ENCODE assay signal across 9 mouse cellular contexts in genomic region chr11:31812215-31812614, GRCm38 (mm10). TPM values are rescaled to one million over a fixed set of nuclear protein-coding genes. Genes with fewer than 3 reads are reported as not detected.
A peak's percentile ranks its signal among the peaks of the same experiment; 100 is the strongest.
DNase-seq lines count a peak whose midpoint lies in the region.
"Had no signal": no experiment of that assay in that cellular context is flagged by ENCODE, and none has a peak within 500 bp of the region (broad histone marks: within the 10 kb centered on the region; RNA-seq: fewer than 3 reads in every experiment).

No protein-coding gene starts in this region.

- intact Hi-C loops in heart, postnatal 10 days (cut with DNase I), result no loop called here

- peak; percentile 44 for DNase-seq in layer of hippocampus, adult 9-11 months
- DNase-seq in layer of hippocampus, adult 11-12 months (ENCODE audit: low spot score), result no peak
- DNase-seq in heart, postnatal 10 days, result peak; percentile 49 to 54
- DNase-seq in lung, postnatal 36 days, result peak; percentile 80
- peak; percentile 88 for DNase-seq in yolk sac, embryonic 10.5 days (ENCODE audit: low spot score)
- DNase-seq in adrenal gland, postnatal 10 days, result no peak
- no peak for DNase-seq in cerebellum, adult 8-10 months
- DNase-seq in retina, postnatal 1 day, result no peak
- DNase-seq: cerebellum, adult 11-12 months had no signal

RNA-seq across cellular contexts. Expression of gene Cpeb4, which starts 59.8 kb away (rescaled TPM):
- total RNA-seq in heart, postnatal 10 days (2021), result 10 to 100 TPM; 68.0 to 72.2 TPM
- 100 to 1,000 TPM in 1 of 2 experiments, 10 to 100 TPM in 1; 66.9 to 133 TPM for total RNA-seq in adrenal gland, postnatal 10 days (2021)

Comparison
In these comparisons a context has a peak if more than half of its experiments do, and no peak if none do; other contexts are left out.
1. DNase-seq: peak in layer of hippocampus, adult 9-11 months (single experiment), heart, postnatal 10 days (2 of 2), lung, postnatal 36 days (single experiment) and yolk sac, embryonic 10.5 days (single experiment); none in layer of hippocampus, adult 11-12 months (single experiment), adrenal gland, postnatal 10 days (single experiment), cerebellum, adult 8-10 months (single experiment) and retina, postnatal 1 day (single experiment).